Mouse (Mus musculus): ENCODE measurements at regions not wholly inside any gene's neighbourhood (a gene's known extent, or its start where the extent isn't known, plus 50 kb on each side); places are given as distances from the start of the nearest gene placed in this dataset.

- H3K36me3 ChIP-seq, result no peaks in the 10 kb centered on the region
- 74% methylated on average over 2 of the region's 2 CpGs for WGBS
These were observed 755.3 kb downstream of the Plod2 start for GRCm38 (mm10) chr9:93297332-93297731.

GRCm38 (mm10) chr9:93306753-93307152 lies 764.7 kb downstream of the Plod2 start:
- 58% methylated on average over 2 of the region's 2 CpGs for WGBS
- Histone ChIP-seq H3K9ac (no peak overlapping the region), H3K4me3 (replicated peaks) (no peak overlapping the region), H3K27me3 (replicated peaks) (no peaks in the 10 kb centered on the region), H3K4me1 (replicated peaks) (no peaks in the 10 kb centered on the region), H3K27ac (no peak overlapping the region), H3K36me3 (no peaks in the 10 kb centered on the region), H3K4me2 (replicated peaks) (no peak overlapping the region), H3K9me3 (no peaks in the 10 kb centered on the region)
- ATAC-seq, result no peak

More at GRCm38 (mm10) chr9:93297332-93297731, 755.3 kb downstream of the Plod2 start:
- Histone ChIP-seq H3K9ac (no peak overlapping the region), H3K27me3 (replicated peaks) (no peaks in the 10 kb centered on the region), H3K4me1 (replicated peaks) (no peaks in the 10 kb centered on the region), H3K27ac (no peak overlapping the region), H3K4me3 (replicated peaks) (no peak overlapping the region), H3K9me3 (no peaks in the 10 kb centered on the region), H3K4me2 (replicated peaks) (no peak overlapping the region)
- no peak for ATAC-seq

- Histone ChIP-seq H3K4me1 (replicated peaks) (no peaks in the 10 kb centered on the region), H3K27me3 (replicated peaks) (no peaks in the 10 kb centered on the region), H3K4me2 (replicated peaks) (no peak overlapping the region), H3K4me3 (replicated peaks) (no peak overlapping the region), H3K36me3 (no peaks in the 10 kb centered on the region), H3K9me3 (no peaks in the 10 kb centered on the region), H3K9ac (no peak overlapping the region), H3K27ac (no peak overlapping the region)
- no peak for ATAC-seq
- WGBS, result 53% methylated on average over 2 of the region's 2 CpGs
These were observed 787.1 kb downstream of the Plod2 start for GRCm38 (mm10) chr9:93328997-93329682.

Data from intestine, embryonic 15.5 days (tissue).